Mouse (Mus musculus): ENCODE measurements around the gene Dgcr2. TPM values are rescaled to one million over a fixed set of nuclear protein-coding genes. Genes with fewer than 3 reads are reported as not detected.

Dgcr2 gene
- total and polyA plus RNA-seq, 2 experiments = 31.6 to 82.2 TPM

GRCm38 (mm10) chr16:17828867-17829266 lies 69.5 kb downstream of the Dgcr2 start:
- Histone ChIP-seq H3K27ac (replicated peaks; ENCODE audit: insufficient read depth, low read depth, low read length) (no peak overlapping the region), H3K36me3 (ENCODE audit: control insufficient read depth, insufficient read depth, low read length) (no peaks in the 10 kb centered on the region), H3K27me3 (ENCODE audit: control insufficient read depth, insufficient read depth, low read length) (peaks cover 9% of the 10 kb centered on the region), H3K4me1 (ENCODE audit: control insufficient read depth, insufficient read depth, low read length) (no peaks in the 10 kb centered on the region), H3K4me3 (ENCODE audit: insufficient read depth, low read depth, low read length) (no peak overlapping the region), H3K9ac (ENCODE audit: low read depth, low read length) (no peak overlapping the region), H3K79me2 (ENCODE audit: control insufficient read depth, insufficient read depth, low read length) (no peaks in the 10 kb centered on the region)
- WGBS = 93% methylated on average over 3 of the region's 3 CpGs
- TF ChIP-seq CTCF (IDR thresholded peaks at IDR 0.05; ENCODE audit: low read depth, low read length) (no peak), POLR2A (IDR thresholded peaks at IDR 0.05; ENCODE audit: extremely low read depth, insufficient read depth, low read length) (no peak)
- no peak for DNase-seq (ENCODE audit: extremely low read depth, low read depth, low spot score)

GRCm38 (mm10) chr16:17828229-17828628 lies 70.1 kb downstream of the Dgcr2 start:
- H3K9ac ChIP-seq (ENCODE audit: low read depth, low read length) = no peak overlapping the region
- no peaks in the 10 kb centered on the region for H3K79me2 ChIP-seq (ENCODE audit: control insufficient read depth, insufficient read depth, low read length)
- H3K4me3 ChIP-seq (ENCODE audit: insufficient read depth, low read depth, low read length) = no peak overlapping the region
- DNase-seq (ENCODE audit: extremely low read depth, low read depth, low spot score) = no peak
- H3K36me3 ChIP-seq (ENCODE audit: control insufficient read depth, insufficient read depth, low read length) = no peaks in the 10 kb centered on the region
- no peak overlapping the region for H3K27ac ChIP-seq (replicated peaks; ENCODE audit: insufficient read depth, low read depth, low read length)
- H3K27me3 ChIP-seq (ENCODE audit: control insufficient read depth, insufficient read depth, low read length) = peaks cover 5% of the 10 kb centered on the region
- no peaks in the 10 kb centered on the region for H3K4me1 ChIP-seq (ENCODE audit: control insufficient read depth, insufficient read depth, low read length)
- TF ChIP-seq POLR2A (IDR thresholded peaks at IDR 0.05; ENCODE audit: extremely low read depth, insufficient read depth, low read length) = no peak
- TF ChIP-seq CTCF (IDR thresholded peaks at IDR 0.05; ENCODE audit: low read depth, low read length) = no peak
- 82% methylated on average over 2 of the region's 2 CpGs for WGBS

- Histone ChIP-seq H3K4me3 (ENCODE audit: insufficient read depth, low read depth, low read length) (no peak overlapping the region), H3K4me1 (ENCODE audit: control insufficient read depth, insufficient read depth, low read length) (no peaks in the 10 kb centered on the region), H3K27me3 (ENCODE audit: control insufficient read depth, insufficient read depth, low read length) (0 out of 2 replicates have a peak, but pooled peaks cover 3% of the 10 kb centered on the region), H3K36me3 (ENCODE audit: control insufficient read depth, insufficient read depth, low read length) (no peaks in the 10 kb centered on the region), H3K79me2 (ENCODE audit: control insufficient read depth, insufficient read depth, low read length) (no peaks in the 10 kb centered on the region), H3K9ac (ENCODE audit: low read depth, low read length) (no peak overlapping the region), H3K27ac (replicated peaks; ENCODE audit: insufficient read depth, low read depth, low read length) (no peak overlapping the region)
- no peak for DNase-seq (ENCODE audit: extremely low read depth, low read depth, low spot score)
- no peak for TF ChIP-seq CTCF (IDR thresholded peaks at IDR 0.05; ENCODE audit: low read depth, low read length)
- 79% methylated on average over 2 of the region's 2 CpGs for WGBS
These were observed 71.9 kb downstream of the Dgcr2 start for GRCm38 (mm10) chr16:17826500-17826899.

- no peak for DNase-seq (ENCODE audit: extremely low read depth, low read depth, low spot score)
- H3K4me1 ChIP-seq (ENCODE audit: control insufficient read depth, insufficient read depth, low read length) = peaks cover 7% of the 10 kb centered on the region; the same call in 1 of the 2 replicates
- no peaks in the 10 kb centered on the region for H3K36me3 ChIP-seq (ENCODE audit: control insufficient read depth, insufficient read depth, low read length)
- H3K27ac ChIP-seq (replicated peaks; ENCODE audit: insufficient read depth, low read depth, low read length) = no peak overlapping the region
- 92% methylated on average over 8 of the region's 8 CpGs for WGBS
- no peak overlapping the region for H3K4me3 ChIP-seq (ENCODE audit: insufficient read depth, low read depth, low read length)
- TF ChIP-seq CTCF (IDR thresholded peaks at IDR 0.05; ENCODE audit: low read depth, low read length) (no peak), POLR2A (IDR thresholded peaks at IDR 0.05; ENCODE audit: extremely low read depth, insufficient read depth, low read length) (no peak)
- no peaks in the 10 kb centered on the region for H3K27me3 ChIP-seq (ENCODE audit: control insufficient read depth, insufficient read depth, low read length)
- H3K79me2 ChIP-seq (ENCODE audit: control insufficient read depth, insufficient read depth, low read length) = no peaks in the 10 kb centered on the region
- no peak overlapping the region for H3K9ac ChIP-seq (ENCODE audit: low read depth, low read length)
These were observed 81.8 kb downstream of the Dgcr2 start for GRCm38 (mm10) chr16:17816528-17816927.

DNA sequence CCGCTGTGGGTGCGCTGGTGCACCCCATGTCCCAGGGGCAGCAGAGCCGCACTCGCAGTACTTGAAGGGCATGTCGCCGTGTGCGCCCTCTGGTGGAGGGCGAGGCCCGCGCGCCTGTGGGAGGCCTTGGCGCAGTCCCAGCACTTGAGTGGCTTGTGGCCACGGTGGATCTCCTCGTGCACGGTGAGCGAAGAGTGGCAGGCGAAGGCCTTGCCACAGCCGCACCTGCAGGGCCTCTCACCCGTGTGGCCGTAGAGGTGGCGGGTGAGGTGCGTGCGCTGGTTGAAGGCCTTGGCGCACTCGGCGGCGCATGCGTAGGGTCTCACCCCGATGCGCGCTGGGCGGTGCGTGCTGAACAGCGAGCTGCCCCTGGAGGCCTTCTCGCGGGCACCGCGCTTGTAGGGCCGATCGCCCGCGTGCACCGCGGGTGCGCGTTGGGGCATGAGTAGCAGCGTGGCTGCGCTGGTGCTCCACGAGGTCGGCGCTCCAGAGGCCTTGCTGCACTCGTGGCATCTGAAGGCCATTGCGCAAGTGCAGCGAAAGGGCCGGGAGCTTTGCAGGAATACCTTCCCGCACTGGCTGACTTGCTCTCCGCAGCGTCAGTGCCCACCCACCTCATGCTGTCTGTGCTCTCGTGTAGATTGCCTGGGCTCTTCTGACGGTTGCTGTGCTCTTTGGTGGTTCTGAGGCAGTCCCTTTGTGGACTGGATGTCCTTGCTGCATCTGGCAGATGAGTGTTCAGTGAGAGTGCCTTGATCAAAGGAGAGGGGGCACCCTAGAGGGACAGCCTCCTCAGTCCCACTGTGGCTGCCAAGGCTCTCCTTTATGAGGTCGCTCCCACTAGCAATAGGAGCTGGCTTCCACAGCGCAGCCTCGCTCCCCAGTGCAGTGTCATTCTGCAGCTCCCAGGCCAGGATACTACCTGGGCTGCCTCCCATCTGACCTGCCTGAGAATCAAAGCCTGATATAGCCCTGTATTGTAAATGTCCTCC lies 82.7 kb downstream of the Dgcr2 start:
- peak; percentile 54 for DNase-seq (ENCODE audit: extremely low read depth, low read depth, low spot score)
- H3K27me3 ChIP-seq (ENCODE audit: control insufficient read depth, insufficient read depth, low read length) = no peaks in the 10 kb centered on the region

GRCm38 (mm10) chr16:17813173-17813572 lies 85.2 kb downstream of the Dgcr2 start:
- H3K27me3 ChIP-seq (ENCODE audit: control insufficient read depth, insufficient read depth, low read length) = no peaks in the 10 kb centered on the region
- WGBS = 73% methylated on average over 4 of the region's 4 CpGs
- H3K4me3 ChIP-seq (ENCODE audit: insufficient read depth, low read depth, low read length) = no peak overlapping the region
- no peak for DNase-seq (ENCODE audit: extremely low read depth, low read depth, low spot score)
- TF ChIP-seq POLR2A (IDR thresholded peaks at IDR 0.05; ENCODE audit: extremely low read depth, insufficient read depth, low read length) = no peak
- no peak for TF ChIP-seq CTCF (IDR thresholded peaks at IDR 0.05; ENCODE audit: low read depth, low read length)
- no peaks in the 10 kb centered on the region for H3K79me2 ChIP-seq (ENCODE audit: control insufficient read depth, insufficient read depth, low read length)
- no peak overlapping the region for H3K27ac ChIP-seq (replicated peaks; ENCODE audit: insufficient read depth, low read depth, low read length)
- no peak overlapping the region for H3K9ac ChIP-seq (ENCODE audit: low read depth, low read length)
- H3K4me1 ChIP-seq (ENCODE audit: control insufficient read depth, insufficient read depth, low read length) = peaks cover 7% of the 10 kb centered on the region; the same call in 1 of the 2 replicates
- no peaks in the 10 kb centered on the region for H3K36me3 ChIP-seq (ENCODE audit: control insufficient read depth, insufficient read depth, low read length)

More for the DNA sequence above, 82.7 kb downstream of the Dgcr2 start:
- Histone ChIP-seq H3K79me2 (ENCODE audit: control insufficient read depth, insufficient read depth, low read length) (no peaks in the 10 kb centered on the region), H3K4me3 (ENCODE audit: insufficient read depth, low read depth, low read length) (peak overlapping the region; percentile 54), H3K27ac (replicated peaks; ENCODE audit: insufficient read depth, low read depth, low read length) (no peak overlapping the region), H3K9ac (ENCODE audit: low read depth, low read length) (peak overlapping the region; percentile 35), H3K36me3 (ENCODE audit: control insufficient read depth, insufficient read depth, low read length) (no peaks in the 10 kb centered on the region), H3K4me1 (ENCODE audit: control insufficient read depth, insufficient read depth, low read length) (peaks cover 7% of the 10 kb centered on the region; the same call in 1 of the 2 replicates)
- no peak for TF ChIP-seq POLR2A (IDR thresholded peaks at IDR 0.05; ENCODE audit: extremely low read depth, insufficient read depth, low read length)
- peak; percentile 92 for TF ChIP-seq CTCF (IDR thresholded peaks at IDR 0.05; ENCODE audit: low read depth, low read length)
- 5% methylated on average over 62 of the region's 63 CpGs for WGBS
